Mouse (Mus musculus): ENCODE data around the gene Man1c1. TPM values are rescaled to one million over a fixed set of nuclear protein-coding genes. Genes with fewer than 3 reads are reported as not detected.

Man1c1 gene
- total RNA-seq, 2 experiments from 2014 or later, result 2.5 to 3.6 TPM

- no peak for DNase-seq (ENCODE audit: low spot score)
Observed at GRCm38 (mm10) chr4:134586126-134586525, 118.0 kb downstream of the Man1c1 start.

- DNase-seq (ENCODE audit: low spot score), result no peak
Observed at GRCm38 (mm10) chr4:134583513-134583912, 120.6 kb downstream of the Man1c1 start.

DNA sequence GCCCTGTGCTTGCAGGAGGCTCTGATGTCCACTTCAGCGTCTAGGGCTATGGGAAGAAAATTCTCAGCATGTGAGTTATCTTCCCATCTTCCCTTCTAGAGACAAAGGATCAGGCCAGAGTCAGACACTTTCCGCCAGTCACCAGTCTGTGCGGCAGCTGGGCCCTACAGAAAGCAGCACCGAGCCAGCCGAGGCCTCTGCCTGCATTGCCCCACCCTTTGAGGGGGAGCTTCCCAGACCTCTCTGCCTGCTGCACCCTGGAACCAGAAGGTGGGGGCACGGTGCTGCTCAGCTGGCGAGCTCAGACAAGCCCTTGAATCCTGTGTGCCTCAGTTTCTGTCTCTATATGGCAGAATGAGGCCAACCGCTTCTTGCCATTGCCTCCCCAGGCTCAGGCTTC is 122.7 kb downstream of the Man1c1 start:
- no peak for DNase-seq (ENCODE audit: low spot score)

GRCm38 (mm10) chr4:134580351-134581148 is 123.5 kb downstream of the Man1c1 start:
- no peak for DNase-seq (ENCODE audit: low spot score)

DNA sequence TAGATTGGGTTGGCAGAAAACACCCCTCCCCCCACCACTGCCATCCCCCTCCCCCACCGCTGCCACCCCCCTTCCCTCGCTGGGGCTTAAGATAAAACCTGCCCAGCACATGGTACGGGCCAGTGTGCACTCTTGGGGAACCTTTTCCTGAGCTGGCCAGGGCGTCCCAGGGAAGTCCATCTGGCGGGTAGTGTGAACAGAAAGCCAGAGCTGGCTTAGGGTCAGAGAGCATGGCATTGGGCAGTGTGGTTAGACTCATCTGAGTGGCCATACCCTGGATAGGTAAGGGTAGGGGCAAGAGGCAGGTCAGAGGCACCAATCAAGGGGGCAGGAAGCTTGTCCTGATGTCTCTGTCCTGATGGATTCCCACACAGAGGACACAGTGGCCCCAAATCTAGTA is 124.5 kb downstream of the Man1c1 start:
- DNase-seq (ENCODE audit: low spot score), result no peak

- no peak for DNase-seq (ENCODE audit: low spot score)
Observed at GRCm38 (mm10) chr4:134579212-134579611, 124.9 kb downstream of the Man1c1 start.

DNA sequence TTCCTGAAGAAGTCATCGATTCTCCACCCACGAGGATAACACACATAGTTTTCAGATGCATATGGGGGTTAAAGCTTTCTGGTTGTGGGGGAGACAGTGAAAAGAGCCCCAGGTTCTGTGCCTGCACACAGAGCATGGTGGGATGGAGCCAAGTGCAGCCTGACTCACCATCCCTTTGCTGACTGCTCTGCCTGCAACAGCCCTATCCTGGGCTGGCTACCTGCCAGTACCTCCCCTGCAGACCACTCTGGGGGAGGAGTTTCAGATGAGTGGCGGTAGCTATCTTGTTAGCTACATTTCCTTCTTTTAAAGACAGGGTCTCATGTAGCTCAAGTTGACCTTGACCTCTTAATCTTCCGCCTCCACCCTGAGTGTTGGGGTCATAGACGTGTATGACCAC is 125.7 kb downstream of the Man1c1 start:
- DNase-seq (ENCODE audit: low spot score), result no peak

GRCm38 (mm10) chr4:134577281-134577680 is 126.8 kb downstream of the Man1c1 start:
- no peak for DNase-seq (ENCODE audit: low spot score)

- no peak for DNase-seq (ENCODE audit: low spot score)
Observed at GRCm38 (mm10) chr4:134575486-134575885, 128.6 kb downstream of the Man1c1 start.

DNA sequence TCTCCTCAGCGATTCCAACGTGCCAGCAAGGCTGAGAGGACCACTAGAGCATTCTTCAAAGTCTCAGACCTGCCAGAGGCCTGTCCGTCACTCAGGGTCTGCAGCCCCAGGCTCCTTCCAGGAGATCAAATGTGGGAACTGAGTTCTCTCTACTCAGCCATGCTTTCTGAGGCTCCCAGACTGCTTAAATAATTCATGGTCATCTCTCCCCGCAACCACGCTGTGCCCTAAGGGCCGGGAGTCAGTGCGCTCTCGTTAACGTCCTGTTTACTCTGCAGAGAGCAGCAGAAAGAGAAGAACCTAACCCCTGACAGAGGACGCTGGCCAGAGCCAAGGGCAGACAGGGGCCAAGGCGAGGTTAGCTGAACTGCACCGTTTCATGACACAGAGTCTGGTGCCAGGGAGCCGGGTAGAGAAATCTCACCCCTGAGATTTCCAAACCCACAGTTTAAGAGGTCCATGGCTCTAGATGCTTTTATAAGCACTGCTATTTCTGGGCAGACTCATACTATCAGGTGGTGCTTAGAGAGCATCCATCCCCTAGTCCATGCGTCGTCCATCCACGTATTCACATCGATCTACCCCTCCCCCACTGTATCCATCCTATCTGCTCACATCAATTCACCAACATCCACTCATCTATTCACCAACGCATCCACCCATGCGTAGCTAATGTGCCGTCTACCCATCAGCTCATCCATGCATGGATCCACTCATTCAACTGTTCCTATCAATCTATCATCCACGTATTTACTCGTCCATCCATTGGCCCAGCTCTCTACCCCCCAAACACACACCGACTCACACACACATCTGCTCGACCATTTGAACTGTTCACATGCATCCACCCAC is 131.4 kb downstream of the Man1c1 start:
- peak; percentile 71 for DNase-seq (ENCODE audit: low spot score)

- DNase-seq (ENCODE audit: low spot score), result no peak
Observed at GRCm38 (mm10) chr4:134570704-134571451, 133.2 kb downstream of the Man1c1 start.

DNA sequence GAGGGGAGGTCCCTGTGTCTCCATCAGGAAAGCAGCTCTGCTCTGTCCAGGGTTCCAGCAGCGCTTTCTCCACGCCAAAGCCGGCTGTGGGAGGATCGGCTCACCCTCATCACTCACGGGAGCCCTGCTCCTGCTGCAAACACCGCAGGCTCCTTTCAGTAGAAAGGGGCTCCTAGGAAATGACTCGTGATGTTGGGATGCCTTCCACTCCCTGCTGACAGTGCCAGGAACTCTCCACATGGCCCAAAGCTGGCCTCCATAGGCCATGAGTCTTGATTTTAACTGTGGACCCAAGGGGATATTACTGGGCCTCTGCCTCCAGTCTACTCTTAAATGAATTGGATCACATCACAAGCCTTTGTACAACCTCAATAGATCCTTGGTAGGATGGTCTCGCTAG is 134.3 kb downstream of the Man1c1 start:
- DNase-seq (ENCODE audit: low spot score), result no peak

DNA sequence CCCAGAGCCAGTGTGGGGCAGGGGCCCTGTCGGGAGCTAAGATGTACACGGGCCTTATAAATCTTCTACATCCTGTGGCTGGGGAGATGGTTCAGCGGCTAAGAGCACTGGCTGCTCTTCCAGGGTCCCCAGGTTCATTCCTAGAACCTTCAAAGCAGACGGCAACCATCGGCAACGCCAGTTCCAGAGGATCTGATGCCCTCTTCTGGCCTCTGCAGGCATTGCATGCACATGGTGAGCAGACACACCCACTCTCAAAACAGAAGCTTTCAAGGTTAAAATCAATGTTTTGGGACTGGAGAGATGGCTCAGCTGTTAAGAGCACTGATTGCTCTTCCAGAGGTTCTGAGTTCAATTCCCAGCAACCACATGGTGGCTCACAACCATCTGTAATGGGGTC is 134.9 kb downstream of the Man1c1 start:
- no peak for DNase-seq (ENCODE audit: low spot score)

- no peak for DNase-seq (ENCODE audit: low spot score)
Observed at GRCm38 (mm10) chr4:134567377-134568226, 136.5 kb downstream of the Man1c1 start.

DNA sequence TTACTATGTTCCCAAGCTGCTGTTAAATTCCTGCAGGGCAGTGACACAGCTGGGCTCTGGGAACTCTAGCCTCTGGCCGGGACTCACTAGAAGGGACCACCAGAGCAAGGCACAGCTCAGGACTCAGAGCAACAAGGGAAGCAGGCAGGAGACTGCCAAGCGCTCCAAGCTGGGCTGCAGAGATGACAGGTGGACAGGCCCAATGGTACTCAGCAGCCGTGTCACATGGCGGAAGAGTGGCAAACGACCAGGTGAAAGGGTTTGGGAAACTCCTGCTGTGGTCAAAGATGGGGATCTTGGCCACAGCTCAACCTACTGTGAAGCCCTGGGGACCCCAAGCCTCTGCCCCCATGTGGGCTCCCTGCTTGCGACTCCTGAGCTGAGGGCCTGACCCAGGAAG is 140.0 kb downstream of the Man1c1 start:
- no peak for DNase-seq (ENCODE audit: low spot score)

- no peak for DNase-seq (ENCODE audit: low spot score)
Observed at GRCm38 (mm10) chr4:134563624-134564023, 140.5 kb downstream of the Man1c1 start.

- DNase-seq (ENCODE audit: low spot score), result no peak
Observed at GRCm38 (mm10) chr4:134562014-134562413, 142.1 kb downstream of the Man1c1 start.

DNA sequence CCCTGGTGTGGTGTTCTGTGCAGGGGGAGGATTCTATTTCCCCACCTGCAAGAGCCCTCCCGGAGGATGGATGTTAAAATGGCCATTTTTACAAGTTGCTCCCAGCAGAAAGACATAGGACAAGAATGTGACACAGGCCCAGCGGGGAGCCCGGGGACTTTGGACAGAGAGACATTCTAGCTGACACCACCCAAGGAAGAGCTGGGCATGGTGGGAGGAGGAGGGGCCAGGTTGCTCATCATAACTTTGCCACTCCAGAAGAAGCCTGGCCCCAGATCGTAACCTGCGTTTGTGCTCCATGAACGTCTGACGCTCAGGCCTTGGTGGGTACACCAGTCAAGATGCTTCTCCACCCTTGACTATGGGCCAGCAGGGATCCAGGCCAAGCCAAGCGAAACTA is 143.4 kb downstream of the Man1c1 start:
- DNase-seq (ENCODE audit: low spot score), result no peak

DNA sequence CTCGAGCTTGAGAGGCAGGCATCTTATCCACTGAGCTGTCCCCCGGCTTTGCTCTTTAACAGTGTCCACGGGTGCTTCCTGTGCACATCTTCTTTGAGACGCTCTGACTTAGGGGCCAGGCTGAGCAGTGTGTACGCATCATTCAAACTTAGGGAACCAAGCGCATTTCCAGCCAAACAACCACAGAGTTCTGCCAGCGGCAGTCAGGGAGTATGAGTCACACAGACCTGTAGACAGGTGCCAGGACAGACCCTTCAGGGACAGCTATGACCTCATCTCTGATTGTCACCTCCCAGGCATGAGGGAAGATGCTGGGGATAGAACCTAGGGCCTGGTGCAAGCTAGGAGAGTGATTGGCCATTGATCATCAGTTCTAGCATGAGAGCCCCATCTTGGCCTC is 144.9 kb downstream of the Man1c1 start:
- no peak for DNase-seq (ENCODE audit: low spot score)

GRCm38 (mm10) chr4:134558570-134559113 is 145.4 kb downstream of the Man1c1 start:
- DNase-seq (ENCODE audit: low spot score), result no peak
